Mouse (Mus musculus): ENCODE results near the gene Bax.
A peak's percentile ranks its signal among the peaks of the same experiment; 100 is the strongest.
"Not testable (repeated sequence)": the region's sequence is repeated elsewhere in the genome, so short reads cannot be mapped to it uniquely, and the experiment has no call there.

Bax gene

GRCm38 (mm10) chr7:45481374-45481927, 14.8 kb upstream of the Bax start, which contains the start of gene Tulp2:
Gene Tulp2, plus strand, starts transcription at chr7:45481877.
- DNase-seq = peak; percentile 75

GRCm38 (mm10) chr7:45480310-45480709, 13.6 kb upstream of the Bax start:
- not testable (repeated sequence) for DNase-seq

- DNase-seq = no peak
These were observed 12.1 kb upstream of the Bax start for GRCm38 (mm10) chr7:45478774-45479173.

- peak; percentile 68 for DNase-seq
These were observed 10.3 kb upstream of the Bax start for GRCm38 (mm10) chr7:45477003-45477402.

- no peak for DNase-seq
These were observed 9.8 kb upstream of the Bax start for GRCm38 (mm10) chr7:45476453-45476852.

GRCm38 (mm10) chr7:45475291-45475969, 8.7 kb upstream of the Bax start:
- DNase-seq = peak; percentile 63

GRCm38 (mm10) chr7:45470869-45471268, 4.2 kb upstream of the Bax start:
- DNase-seq = peak; percentile 85

- no peak for DNase-seq
These were observed 482 bp upstream of the Bax start for GRCm38 (mm10) chr7:45467090-45467670.

- no peak for DNase-seq
These were observed 1.1 kb downstream of the Bax start for GRCm38 (mm10) chr7:45465549-45465948.

GRCm38 (mm10) chr7:45465112-45465511, 1.6 kb downstream of the Bax start:
- no peak for DNase-seq

GRCm38 (mm10) chr7:45463987-45464778, 2.5 kb downstream of the Bax start:
- DNase-seq = no peak

GRCm38 (mm10) chr7:45462868-45463267, 3.8 kb downstream of the Bax start:
- DNase-seq = not testable (repeated sequence)

- no peak for DNase-seq
These were observed 4.4 kb downstream of the Bax start for GRCm38 (mm10) chr7:45462325-45462724.

- DNase-seq = no peak
These were observed 4.9 kb downstream of the Bax start for GRCm38 (mm10) chr7:45461781-45462180.

GRCm38 (mm10) chr7:45461326-45461725, 5.4 kb downstream of the Bax start:
- peak; percentile 57 for DNase-seq

- peak; percentile 95 for DNase-seq
These were observed 5.8 kb downstream of the Bax start for GRCm38 (mm10) chr7:45460860-45461314.

- DNase-seq = no peak
These were observed 6.3 kb downstream of the Bax start for GRCm38 (mm10) chr7:45460377-45460776.

GRCm38 (mm10) chr7:45459564-45460140, 7.0 kb downstream of the Bax start, which contains the start of gene Ftl1:
Gene Ftl1, minus strand, starts transcription at chr7:45459884.
- DNase-seq = peak; percentile 98

- peak; percentile 86 for DNase-seq
These were observed 7.7 kb downstream of the Bax start for GRCm38 (mm10) chr7:45458748-45459563.

GRCm38 (mm10) chr7:45457204-45458060, 9.3 kb downstream of the Bax start:
- peak; percentile 65 for DNase-seq

- no peak for DNase-seq
These were observed 9.9 kb downstream of the Bax start for GRCm38 (mm10) chr7:45456721-45457203.
